Mouse (Mus musculus): ENCODE measurements around the gene Hist1h4a.

- TF ChIP-seq CTCF (IDR thresholded peaks at IDR 0.05; ENCODE audit: insufficient read depth, low read depth, low read length) (no peak), POLR2A (IDR thresholded peaks at IDR 0.05; ENCODE audit: insufficient read depth, low read depth, low read length) (no peak)
These were observed 17.8 kb downstream of the Hist1h4a start for GRCm38 (mm10) chr13:23743215-23743614.
